Mouse (Mus musculus) urinary bladder, postnatal 25 days (tissue): ENCODE data around the gene Blmh.

Experiments
- DNase-seq: peaks from one replicate; pipeline ENCODE4 v3.0.0; 2022; ENCODE audit warnings: low spot score

Blmh gene

DNA sequence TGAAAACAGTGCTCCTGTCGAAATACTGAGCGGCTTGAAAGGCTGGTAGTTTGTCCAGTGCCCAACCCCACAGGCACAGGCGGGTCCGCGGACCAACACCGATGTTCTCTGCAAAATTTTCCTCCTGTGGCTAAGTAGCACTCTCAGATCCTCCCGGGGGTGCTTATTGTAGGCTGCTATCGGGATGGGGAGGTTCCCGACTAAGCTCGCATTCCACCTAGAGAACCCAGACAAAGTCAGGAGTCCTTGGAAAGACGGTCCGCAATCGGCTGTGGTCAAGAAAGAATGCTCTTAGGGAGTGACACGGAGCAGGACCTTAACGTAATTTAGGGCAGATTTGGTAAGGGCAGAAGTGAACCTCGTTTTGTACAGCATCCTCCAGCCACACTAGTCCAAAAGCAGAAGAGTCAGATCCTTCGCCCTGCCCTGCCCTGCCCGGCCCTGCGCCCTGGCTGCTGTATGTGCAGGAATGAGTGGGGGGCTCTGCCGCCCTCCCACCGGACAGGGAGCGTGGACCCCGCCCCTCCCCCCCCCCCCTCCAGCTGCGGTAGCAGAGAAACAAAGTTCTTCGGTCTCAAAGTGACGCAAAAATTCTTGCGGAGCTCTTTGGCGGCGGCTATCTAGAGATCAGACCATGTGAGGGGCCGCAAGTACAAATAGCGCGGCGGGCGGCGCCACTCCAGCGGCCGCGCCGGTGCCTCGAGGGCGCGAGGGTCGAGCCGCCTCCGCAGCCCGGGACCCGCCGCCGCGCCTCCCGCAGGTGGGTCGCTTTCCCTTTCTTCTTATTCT lies 73.5 kb downstream of the Blmh start, which contains the start of gene Slc6a4:
Gene Slc6a4 (plus strand): TSS at position 688 of the 789 bp plus-strand sequence.
- DNase-seq = no peak

DNA sequence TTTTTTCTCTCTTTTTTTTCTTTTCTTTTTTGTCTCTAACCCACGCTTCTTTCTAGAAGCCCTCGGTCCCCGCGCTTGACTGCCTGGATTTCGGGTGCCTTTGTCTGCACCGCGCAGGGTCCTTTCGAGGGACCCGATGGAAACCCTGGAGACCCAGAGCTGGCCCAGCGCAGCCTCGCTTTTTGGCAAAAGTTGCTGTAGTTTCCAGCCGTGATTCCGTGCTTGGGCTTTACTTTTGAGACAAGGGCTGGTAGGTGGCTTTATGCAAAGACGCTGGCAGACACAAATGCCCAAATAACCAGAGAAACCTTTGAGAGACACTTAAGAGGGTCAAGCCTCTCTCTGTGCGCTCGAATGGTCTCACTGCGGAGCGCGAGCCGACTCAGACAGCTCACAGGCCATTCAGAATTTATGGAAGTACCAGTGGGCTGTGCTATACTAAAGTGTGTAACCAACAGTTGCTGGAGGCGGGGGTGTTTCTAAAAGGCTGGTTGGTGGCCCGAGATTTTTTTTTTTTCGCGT lies 74.2 kb downstream of the Blmh start:
- DNase-seq = no peak

DNA sequence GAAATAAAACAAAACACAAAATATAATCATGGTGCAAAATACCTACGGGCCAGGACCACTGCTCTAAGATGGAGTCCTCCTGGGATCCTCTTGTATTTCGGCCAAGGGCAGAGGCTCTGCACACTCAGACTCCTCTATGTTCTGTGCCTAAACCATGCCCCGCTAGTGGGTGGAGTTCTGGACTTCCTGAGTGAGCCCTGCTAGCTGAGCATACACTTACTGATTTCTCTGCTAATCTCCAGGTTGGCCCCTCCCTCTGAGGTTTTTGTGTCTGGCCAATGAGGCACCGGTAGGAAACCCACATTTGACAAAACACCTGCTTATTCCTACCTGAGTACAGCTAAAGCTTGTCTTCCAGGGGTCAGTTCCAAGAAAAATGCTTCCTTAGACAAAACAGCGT lies 76.1 kb downstream of the Blmh start:
- no peak for DNase-seq

DNA sequence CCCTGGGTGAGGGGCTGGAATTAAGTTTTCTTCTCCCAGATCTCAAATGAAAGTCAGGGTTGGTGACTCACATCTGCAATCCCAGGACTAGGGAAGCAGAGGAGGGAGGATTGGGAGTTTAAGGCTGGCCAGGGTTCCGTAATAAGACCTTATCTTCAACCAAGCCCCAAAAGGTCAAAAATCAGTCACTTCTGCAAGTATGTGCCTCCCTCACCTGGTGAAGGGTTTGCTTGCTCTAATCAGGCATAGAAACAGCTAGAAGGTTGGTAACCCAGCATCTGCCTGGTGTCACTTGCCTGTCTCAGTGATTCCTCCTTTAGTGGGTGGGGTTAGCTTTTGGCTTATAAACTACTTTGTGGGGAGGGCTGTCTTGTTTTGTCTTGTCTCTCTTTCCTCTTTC lies 77.8 kb downstream of the Blmh start:
- DNase-seq = no peak

DNA sequence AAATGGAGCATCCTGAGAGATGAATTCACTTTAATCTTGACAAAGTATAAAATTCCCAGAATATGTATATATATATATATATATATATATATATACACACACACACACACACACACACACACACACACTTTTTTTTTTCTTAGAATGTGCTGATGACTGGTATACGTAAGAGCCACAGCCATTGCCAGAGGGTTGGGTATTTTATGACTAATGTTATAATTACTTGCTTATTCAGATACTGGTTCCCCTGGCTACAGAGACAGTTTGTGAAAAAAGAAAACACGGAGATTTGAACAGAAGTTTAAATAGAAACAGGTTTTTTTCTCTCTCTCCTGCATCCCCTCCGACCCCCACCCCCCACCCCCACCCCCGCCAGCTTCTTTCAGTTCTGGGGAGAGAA lies 81.3 kb downstream of the Blmh start:
- no peak for DNase-seq

DNA sequence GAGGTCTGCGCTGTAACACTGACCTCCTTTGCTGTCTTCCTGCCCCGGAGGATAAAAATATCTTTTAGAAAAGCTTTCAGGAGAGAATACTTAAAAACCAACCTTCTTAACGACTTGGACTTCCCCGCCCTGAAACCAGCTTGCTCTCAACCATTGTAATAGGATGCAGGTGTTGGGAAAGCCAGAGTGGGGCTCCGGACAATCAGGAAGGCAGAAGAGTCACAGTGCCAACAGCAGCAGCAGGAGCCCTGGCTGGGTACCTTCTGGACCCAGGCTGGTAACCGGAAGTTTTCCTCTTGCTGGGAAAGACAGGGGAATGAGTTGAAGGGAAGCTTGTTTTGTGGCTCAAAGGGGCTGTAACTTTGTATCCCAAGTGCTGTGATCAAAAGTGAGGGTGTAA lies 82.0 kb downstream of the Blmh start:
- no peak for DNase-seq

DNA sequence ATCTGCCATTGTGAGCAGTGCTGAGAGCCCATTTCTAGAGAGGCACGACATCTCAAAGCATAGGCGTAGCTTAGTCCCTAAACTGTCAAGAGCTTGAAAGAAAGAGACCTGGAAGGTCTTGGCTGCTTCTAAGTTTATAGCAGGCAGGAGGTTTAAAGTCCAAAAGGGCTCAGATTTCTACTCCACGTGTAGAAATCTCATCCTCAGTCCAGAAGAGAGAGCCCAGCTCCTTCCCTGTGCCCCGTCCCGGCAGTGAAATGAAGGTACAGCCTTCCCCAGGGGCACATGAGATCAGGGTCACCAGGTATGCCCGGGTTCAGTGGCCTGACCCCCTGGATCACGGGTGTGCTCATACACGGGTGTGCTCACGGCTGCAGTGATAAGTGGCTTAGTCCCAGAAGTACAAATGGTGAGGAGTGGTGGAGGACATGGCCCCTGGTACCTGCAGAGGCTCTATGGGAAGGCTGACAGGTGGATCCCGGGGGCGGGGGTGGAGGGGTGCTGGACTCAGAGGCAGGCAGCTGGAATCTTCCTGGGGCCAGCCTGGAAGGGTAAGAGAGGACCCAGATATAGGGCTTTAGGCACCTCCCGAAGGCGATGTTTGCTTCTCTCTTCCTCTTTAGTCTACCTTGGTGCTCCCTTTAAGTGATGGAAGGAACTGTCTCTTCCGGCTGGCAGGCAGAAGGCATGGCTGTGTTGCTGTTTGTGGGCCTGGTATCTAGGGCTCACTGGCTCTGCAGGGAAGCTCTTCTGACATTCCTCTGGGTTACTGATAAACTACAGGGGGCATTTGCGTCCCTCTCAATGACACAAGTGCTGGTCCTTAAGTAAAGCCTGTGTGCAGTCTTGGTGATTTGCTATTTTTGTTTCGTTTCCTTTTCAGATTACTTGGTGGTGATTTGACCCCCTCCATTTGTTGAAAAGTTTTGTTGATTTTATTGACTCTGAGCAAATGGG lies 84.7 kb downstream of the Blmh start:
- DNase-seq = no peak

DNA sequence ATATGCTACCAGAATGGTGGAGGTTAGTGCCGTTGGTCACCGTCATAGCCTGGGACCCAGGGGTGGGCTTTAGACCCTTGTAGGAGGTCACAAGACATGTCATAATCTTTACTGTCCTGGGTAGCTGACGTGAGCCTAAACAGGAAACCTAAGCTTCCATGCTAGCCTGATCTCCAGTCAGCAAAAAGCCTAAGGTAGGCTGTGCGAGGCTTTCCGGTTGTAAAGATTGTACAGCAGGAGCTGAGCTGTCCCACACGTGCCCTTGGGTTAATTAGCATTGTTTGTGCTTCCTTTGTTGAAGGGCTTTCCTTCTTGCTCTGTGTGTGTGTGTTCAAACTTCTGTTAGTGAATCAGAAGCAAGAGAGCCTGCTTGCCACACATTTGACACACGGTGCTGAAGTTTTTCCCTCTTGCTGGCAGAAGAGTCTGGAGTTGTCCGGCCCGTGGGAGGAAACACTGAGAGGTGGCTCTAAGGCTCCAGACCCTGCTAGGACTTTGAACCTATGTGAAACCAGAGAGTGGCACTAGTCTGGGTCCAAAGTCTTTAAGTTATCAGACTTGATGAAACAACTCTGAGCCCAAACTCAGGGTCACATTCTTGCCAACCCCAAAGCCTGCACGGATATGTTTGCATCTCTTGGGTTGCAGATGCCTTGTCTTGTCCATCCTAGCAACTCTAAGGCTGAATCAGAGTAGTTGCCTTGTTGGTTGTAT lies 86.3 kb downstream of the Blmh start:
- no peak for DNase-seq

DNA sequence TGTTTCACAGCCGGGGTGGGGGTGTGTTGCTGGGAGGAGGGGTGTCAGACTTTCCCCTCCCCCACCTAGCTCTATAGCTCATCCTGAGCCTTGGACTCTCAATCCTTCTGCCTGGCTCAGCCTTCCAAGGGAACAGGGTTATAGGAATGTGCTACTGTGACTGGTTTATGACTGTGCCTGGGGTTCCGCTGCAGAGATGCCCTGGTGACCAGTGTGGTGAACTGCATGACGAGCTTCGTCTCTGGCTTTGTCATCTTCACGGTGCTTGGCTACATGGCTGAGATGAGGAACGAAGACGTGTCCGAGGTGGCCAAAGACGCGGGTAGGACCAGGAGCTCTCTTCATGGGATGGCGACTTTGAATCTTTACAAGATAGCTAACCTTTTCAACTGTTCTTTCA lies 93.4 kb downstream of the Blmh start:
- no peak for DNase-seq

DNA sequence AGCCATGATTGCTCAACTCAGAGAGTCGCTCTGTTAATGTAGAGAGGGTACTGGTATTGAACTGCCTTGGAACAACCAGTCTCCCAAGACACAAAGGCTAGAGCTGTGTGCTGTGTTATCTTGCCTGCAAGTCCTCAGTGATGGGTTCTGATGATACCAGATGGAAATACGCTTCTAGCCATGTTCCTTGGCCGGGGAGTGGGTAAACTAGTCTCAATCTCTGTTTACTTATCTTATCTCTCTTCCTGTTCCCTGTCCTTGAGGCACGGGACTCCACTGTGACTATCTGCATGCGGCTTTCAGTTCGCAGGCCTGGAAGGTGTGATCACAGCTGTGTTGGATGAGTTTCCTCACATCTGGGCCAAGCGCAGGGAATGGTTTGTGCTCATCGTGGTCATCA lies 94.9 kb downstream of the Blmh start:
- no peak for DNase-seq

DNA sequence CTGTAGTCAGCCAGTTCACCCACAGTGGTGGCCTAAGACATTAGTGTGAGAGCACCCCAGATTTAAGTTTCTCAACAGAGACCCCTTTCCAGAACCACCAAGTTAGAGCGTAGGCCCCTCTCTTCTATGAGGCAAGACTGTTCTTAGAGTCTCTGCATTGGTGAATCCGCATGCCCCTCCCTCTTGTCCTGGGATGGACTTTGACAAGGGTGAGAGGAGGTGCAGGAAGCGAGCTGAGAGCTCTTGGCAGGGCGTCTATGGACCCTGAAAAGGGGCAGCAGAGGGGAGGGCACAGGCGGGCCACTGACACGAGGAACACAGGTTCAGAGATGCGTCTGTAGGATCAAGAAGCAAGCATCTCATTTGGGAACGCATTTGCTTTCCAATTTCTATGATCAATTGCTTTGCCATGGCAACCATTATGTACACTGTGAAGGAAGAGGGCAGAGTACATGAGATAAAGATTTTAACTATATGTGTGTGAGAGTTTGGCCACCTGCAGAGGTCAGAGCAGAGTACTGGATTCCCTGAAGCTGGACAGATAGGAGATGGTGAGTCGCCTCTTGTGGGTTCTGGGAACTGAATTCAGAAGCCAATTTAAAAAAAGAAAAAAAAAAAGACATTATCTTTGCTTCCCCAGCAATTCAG lies 97.3 kb downstream of the Blmh start:
- no peak for DNase-seq

DNA sequence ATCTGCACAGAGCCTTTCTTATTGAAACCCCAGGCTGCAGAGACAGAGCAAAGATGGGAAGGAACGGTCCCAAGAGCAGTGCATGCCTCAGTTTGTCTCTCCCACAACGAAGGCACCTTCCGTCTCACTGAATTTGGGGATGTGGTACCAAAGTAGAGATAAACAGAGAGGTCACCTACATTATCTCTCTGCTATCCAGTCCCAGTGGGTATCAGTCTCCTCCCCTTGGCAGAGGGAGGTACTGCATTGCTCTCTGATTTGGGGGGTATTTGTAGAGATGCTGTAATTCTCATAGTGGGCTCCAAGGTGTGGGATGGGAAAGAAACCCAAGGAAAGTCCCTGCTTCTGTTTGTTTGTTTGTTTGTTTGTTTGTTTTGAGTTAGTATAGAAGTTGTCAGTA lies 102.0 kb downstream of the Blmh start:
- DNase-seq = no peak

DNA sequence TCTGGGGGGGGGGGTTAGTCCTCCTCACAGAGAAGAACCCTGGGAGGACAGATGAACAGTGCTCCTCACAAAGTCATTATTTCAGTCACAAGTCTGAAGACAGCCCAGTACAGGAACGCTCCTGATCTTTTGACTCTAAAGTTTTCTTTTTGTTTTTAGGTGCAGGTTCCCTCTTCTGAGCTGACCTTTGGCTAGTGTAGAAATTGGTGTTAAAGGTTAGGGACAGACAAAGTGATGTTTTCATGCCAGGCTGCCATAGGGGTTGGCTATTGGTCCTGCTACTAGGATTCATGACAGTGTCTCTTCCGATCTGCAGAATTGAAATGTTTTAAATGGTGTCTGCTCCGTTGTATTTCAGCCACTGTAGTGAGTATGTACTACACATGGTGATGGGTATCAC lies 103.5 kb downstream of the Blmh start:
- no peak for DNase-seq

DNA sequence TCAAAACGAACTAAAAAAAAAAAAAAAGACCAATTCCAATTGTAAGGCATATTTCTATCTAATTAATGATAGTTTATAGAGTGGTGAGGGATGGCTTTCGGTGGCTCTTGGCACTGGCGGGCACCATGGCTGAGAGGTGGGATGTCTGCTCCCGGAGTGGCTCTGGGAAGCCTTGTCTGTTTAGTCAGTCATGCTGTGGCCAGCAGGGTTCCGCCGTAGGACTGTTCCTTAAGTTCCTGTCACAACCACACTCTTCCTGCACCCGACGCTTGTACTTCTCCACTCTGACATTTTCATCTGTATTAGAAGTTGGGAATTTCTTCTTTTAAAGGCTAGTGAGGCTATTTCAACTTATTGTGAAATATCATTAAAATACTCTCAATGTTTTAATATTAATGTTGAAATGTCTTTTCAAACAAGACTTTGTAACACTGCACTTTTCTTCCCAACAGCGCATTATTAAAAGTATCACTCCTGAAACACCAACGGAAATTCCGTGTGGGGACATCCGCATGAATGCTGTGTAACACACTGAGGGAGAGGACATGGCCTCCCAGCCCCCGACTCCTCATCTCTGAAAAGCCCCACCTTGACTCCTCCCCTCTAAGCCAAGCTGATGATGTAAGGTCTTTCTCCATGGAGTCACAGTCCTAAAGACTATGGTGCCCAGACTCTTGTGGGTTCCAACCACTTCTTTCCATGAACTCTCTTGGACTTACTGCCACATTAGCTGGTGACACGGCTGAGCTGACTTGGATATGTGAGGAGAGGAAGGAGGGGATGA lies 106.7 kb downstream of the Blmh start:
- DNase-seq = no peak
